In the genomic region with DNA sequence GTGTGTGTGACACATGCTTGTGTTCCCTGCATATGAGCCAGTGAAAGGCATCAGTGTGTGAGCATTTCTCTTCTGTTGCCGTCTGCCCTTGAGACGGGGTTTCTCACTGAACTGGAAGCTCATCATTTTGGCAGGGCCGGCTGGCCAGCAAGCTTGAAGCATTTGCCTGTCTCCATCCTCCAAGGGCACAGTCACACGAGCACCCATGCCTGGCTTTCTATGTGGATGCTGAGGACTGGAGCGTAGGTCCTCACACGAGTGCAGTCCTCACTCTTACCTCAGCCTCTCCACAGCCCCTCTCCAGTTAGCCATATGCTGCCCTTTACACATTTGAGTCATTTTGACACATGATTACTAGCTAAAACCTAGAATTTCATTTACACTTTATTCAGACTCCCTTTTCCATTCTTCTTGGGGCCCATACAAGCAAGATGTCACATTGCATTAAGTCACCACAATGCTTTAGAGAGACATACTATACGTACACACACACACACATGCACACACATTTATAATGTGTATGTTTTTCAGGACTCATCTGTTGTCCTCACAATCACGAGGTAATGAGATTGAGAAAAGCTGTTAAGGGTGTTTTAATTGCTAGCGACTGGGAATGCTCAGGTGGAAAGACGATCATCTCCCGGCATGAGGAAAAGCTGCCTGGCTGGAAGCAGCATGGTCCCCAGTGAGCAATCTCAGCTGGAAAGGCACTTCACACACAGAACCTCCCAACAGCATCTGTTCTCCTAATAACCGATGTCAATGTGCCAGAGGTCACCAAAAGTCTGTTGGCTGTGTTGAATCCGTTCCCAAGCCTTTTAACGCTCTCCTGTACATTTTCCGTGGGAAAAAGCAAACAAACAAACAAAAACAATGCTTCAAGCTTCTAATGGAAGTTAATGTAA, we compare ENCODE assay signal across 13 mouse cellular contexts.
DNase-seq lines count a peak whose midpoint lies in the region; ATAC-seq lines count a peak whose summit lies in the region.
"Had no signal": no experiment of that assay in that cellular context is flagged by ENCODE, and none has a peak within 500 bp of the region (broad histone marks: within the 10 kb centered on the region; RNA-seq: fewer than 3 reads in every experiment).

No protein-coding gene starts in this region.

- peak; percentile 34; the same call in 1 of the 2 replicates for ATAC-seq in midbrain, embryonic 12.5 days (ENCODE audit: low FRiP score, low read depth)
- ATAC-seq in midbrain, embryonic 16.5 days, result no peak
- ATAC-seq: forebrain, embryonic 16.5 days; intestine, embryonic 15.5 days; Patski had no signal

- no peak overlapping the region for H3K4me3 ChIP-seq in midbrain, embryonic 12.5 days
- H3K4me3 ChIP-seq in midbrain, embryonic 16.5 days (ENCODE audit: low read depth, low read length), result no peak overlapping the region
- H3K4me3 ChIP-seq: intestine, embryonic 15.5 days; lung, embryonic 15.5 days had no signal

- H3K9ac ChIP-seq in midbrain, embryonic 12.5 days (replicated peaks), result no peak overlapping the region
- H3K9ac ChIP-seq in midbrain, embryonic 16.5 days (ENCODE audit: low read depth, low read length), result no peak overlapping the region
- H3K9ac ChIP-seq: intestine, embryonic 15.5 days; lung, embryonic 15.5 days had no signal

- H3K27me3 ChIP-seq in midbrain, embryonic 12.5 days, result no peaks in the 10 kb centered on the region
- H3K27me3 ChIP-seq in midbrain, embryonic 16.5 days (ENCODE audit: control insufficient read depth, insufficient read depth, low read depth, low read length), result no peaks in the 10 kb centered on the region
- H3K27me3 ChIP-seq: intestine, embryonic 15.5 days; lung, embryonic 15.5 days; Patski had no signal

- intact Hi-C loops in heart, postnatal 25 days (cut with DNase I), result loop anchor here (10.0 kb wide), 1 partner anchor 569 kb away; no protein-coding TSS in a partner anchor

- DNase-seq in embryo, embryonic 11 days, result peak; percentile 27
- no peak for DNase-seq in embryo, embryonic 9.5 days (ENCODE audit: extremely low spot score)
- DNase-seq in heart, postnatal 25 days (ENCODE audit: low spot score), result peak; percentile 7
- DNase-seq in retina, postnatal 1 day, result peak; percentile 86
- DNase-seq in urinary bladder, adult 2 months (ENCODE audit: low spot score), result no peak
- DNase-seq in lung, postnatal 14 days, result no peak
- DNase-seq: B cell, adult 2 months had no signal

- H3K4me2 ChIP-seq in midbrain, embryonic 12.5 days (replicated peaks), result no peak overlapping the region
- no peak overlapping the region for H3K4me2 ChIP-seq in midbrain, embryonic 16.5 days (ENCODE audit: low read length)
- H3K4me2 ChIP-seq: intestine, embryonic 15.5 days; lung, embryonic 15.5 days had no signal

- 0 out of 2 replicates have a peak, but pooled peaks cover 4% of the 10 kb centered on the region for H3K4me1 ChIP-seq in midbrain, embryonic 12.5 days
- H3K4me1 ChIP-seq in midbrain, embryonic 16.5 days (ENCODE audit: control insufficient read depth, insufficient read depth, low read length), result no peaks in the 10 kb centered on the region
- H3K4me1 ChIP-seq: intestine, embryonic 15.5 days had no signal

- no peaks in the 10 kb centered on the region for H3K9me3 ChIP-seq in midbrain, embryonic 12.5 days
- H3K9me3 ChIP-seq in midbrain, embryonic 16.5 days (replicated peaks; ENCODE audit: control insufficient read depth, low read length, poor library complexity, severe bottlenecking), result no peaks in the 10 kb centered on the region
- H3K9me3 ChIP-seq: intestine, embryonic 15.5 days; lung, embryonic 15.5 days had no signal

- 66% methylated on average over 15 of the region's 15 CpGs for WGBS in midbrain, embryonic 12.5 days
- WGBS in midbrain, embryonic 16.5 days, result 57% methylated on average over 15 of the region's 15 CpGs

- H3K27ac ChIP-seq in midbrain, embryonic 12.5 days (replicated peaks), result 0 out of 2 replicates have a peak overlapping the region, but pooled peaks have one; percentile 35
- H3K27ac ChIP-seq in midbrain, embryonic 16.5 days (ENCODE audit: low read length), result no peak overlapping the region
- H3K27ac ChIP-seq: intestine, embryonic 15.5 days; lung, embryonic 15.5 days had no signal

- H3K36me3 ChIP-seq in midbrain, embryonic 12.5 days, result no peaks in the 10 kb centered on the region
- H3K36me3 ChIP-seq in midbrain, embryonic 16.5 days (ENCODE audit: control insufficient read depth, insufficient read depth, low read length), result no peaks in the 10 kb centered on the region
- H3K36me3 ChIP-seq: intestine, embryonic 15.5 days; lung, embryonic 15.5 days had no signal

Comparison
In these comparisons a context has a peak if more than half of its experiments do, and no peak if none do; other contexts are left out.
1. DNase-seq: peak in embryo, embryonic 11 days (single experiment), heart, postnatal 25 days (single experiment) and retina, postnatal 1 day (single experiment); none in embryo, embryonic 9.5 days (single experiment), urinary bladder, adult 2 months (single experiment) and lung, postnatal 14 days (single experiment).